Mouse (Mus musculus): Measurements from ENCODE around the gene Slc5a11. TPM values are rescaled to one million over a fixed set of nuclear protein-coding genes. Genes with fewer than 3 reads are reported as not detected.

The Slc5a11 gene
- polyA plus RNA-seq (2015; fragmentation: Illumina TruSeq; extraction: RNeasy Lipid Tissue Mini Kit (QIAGEN cat#74804); ENCODE audit: insufficient read depth, low read depth, low replicate concordance): not detected

GRCm38 (mm10) chr7:123214365-123215075, at the start of gene Slc5a11:
Slc5a11 (plus strand) TSS chr7:123214780.

Other genes with a start within 250 kb of the Slc5a11 start
- gene Rbbp6, start 249.1 kb upstream of the Slc5a11 start, polyA plus RNA-seq (2015; fragmentation: Illumina TruSeq; extraction: RNeasy Lipid Tissue Mini Kit (QIAGEN cat#74804); ENCODE audit: insufficient read depth, low read depth, low replicate concordance): 14.7 TPM
- 17.2 TPM for gene Tnrc6a, start 90.9 kb upstream of the Slc5a11 start, polyA plus RNA-seq (2015; fragmentation: Illumina TruSeq; extraction: RNeasy Lipid Tissue Mini Kit (QIAGEN cat#74804); ENCODE audit: insufficient read depth, low read depth, low replicate concordance)
- gene Lcmt1, start 155.0 kb downstream of the Slc5a11 start, polyA plus RNA-seq (2015; fragmentation: Illumina TruSeq; extraction: RNeasy Lipid Tissue Mini Kit (QIAGEN cat#74804); ENCODE audit: insufficient read depth, low read depth, low replicate concordance): 77.8 TPM
- gene Arhgap17, start 155.1 kb downstream of the Slc5a11 start, polyA plus RNA-seq (2015; fragmentation: Illumina TruSeq; extraction: RNeasy Lipid Tissue Mini Kit (QIAGEN cat#74804); ENCODE audit: insufficient read depth, low read depth, low replicate concordance): 7.9 TPM
- 7.9 TPM for gene Aqp8, start 247.5 kb downstream of the Slc5a11 start, polyA plus RNA-seq (2015; fragmentation: Illumina TruSeq; extraction: RNeasy Lipid Tissue Mini Kit (QIAGEN cat#74804); ENCODE audit: insufficient read depth, low read depth, low replicate concordance)